Mouse (Mus musculus) layer of hippocampus, adult 9-11 months (tissue): ENCODE data around the gene Spin2d.
"Not testable (repeated sequence)": the region's sequence is repeated elsewhere in the genome, so short reads cannot be mapped to it uniquely, and the experiment has no call there.

ENCODE experiments used
- DNase-seq: peaks from one replicate; pipeline ENCODE4 v3.0.0; 2022

Gene Spin2d

DNA sequence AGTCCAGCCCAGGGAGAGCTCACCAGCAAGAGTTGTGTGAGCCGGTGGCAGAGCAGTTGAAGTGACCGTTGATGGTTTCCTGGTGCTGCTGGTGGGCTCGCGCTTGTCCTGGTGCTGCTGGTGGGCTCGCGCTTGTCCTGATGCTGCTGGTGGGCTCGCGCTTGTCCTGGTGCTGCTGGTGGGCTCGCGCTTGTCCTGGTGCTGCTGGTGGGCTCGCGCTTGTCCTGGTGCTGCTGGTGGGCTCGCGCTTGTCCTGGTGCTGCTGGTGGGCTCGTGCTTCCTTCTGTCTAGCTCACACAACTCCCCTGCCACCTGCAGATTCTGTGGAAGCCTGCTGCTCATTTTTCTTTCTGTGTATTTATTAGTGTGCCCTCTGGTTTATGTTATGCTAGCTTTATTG, at the start of gene Spin2d:
Spin2d (minus strand) TSS at position 101 of the 400 bp plus-strand sequence.
- DNase-seq = not testable (repeated sequence)

DNA sequence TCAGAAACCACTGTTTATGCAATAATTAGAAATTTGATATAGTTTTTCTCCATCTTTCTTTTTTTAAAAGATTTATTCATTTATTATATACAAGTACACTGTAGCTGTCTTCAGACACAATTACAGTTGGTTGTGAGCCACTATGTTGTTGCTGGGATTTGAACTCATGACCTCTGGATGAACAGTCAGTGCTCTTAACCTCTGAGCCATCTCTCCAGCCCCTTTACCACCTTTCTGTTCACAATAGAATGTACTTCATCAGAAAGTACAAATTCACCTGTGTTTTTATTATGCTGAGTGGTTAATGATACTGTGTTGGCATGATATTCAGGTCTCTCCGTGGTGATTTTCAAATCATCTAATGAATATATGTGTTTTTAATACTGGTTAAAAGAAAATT, 48.6 kb upstream of the Spin2d start:
- DNase-seq = no peak

DNA sequence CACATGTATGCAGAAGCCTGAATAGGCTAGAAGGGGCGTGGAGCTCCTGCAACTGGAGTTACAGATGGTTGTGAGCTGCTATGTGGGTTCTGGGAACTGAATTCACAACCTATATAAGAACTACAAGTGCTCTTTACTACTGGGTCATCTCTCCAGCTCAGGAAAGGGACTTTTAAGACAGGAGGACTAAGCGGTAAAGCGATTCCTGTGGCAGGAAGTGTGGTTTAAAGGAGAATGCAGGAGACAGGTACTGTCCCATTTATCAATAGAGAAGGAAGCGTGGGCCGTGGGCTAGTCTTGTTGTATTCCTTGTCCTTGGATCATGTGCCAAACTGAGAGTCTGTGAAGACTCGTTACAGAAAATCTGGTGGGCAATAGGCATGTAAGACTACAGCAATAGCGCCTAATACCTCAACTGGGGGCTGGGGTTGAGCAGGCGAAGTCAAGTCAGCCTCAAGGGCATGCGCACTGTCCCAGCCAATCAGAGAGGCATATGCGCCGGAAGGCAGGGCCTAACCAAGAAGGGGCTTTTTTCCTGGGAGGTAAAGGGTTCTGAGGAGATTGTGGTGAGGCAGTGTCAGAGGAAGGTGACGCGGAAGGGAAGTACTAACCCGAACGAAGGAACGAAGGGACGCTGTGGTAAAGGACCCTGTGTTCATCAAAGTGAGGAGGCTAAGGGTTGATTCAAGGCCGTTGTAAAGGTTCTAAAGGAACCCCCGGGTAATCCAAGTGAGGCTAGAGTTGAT, 37.2 kb upstream of the Spin2d start, which contains the start of gene Xlr4b:
Xlr4b (plus strand) TSS at position 515 of the 746 bp plus-strand sequence.
- DNase-seq = not testable (repeated sequence)

DNA sequence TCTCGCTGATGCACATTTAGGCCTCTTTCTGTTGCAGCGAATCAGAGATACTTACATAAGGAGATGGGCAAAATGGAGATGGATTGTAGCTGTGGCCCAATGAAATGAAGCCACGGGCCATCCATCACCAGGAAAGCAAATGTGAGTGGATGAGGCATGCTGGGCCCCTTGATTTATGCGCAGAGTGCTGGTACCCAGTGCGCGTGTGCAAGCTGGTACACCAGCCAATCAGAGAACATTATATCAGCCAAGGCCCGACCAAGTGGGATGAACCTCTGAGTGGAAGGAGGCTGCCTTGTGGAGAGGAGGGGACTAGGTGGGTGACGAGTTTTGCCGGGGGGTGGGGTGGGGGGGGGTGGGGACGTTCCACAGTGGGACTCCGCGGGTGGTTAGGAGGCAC, 15.1 kb upstream of the Spin2d start, which contains the start of gene Xlr3b:
Xlr3b (plus strand) TSS at position 274 of the 400 bp plus-strand sequence.
- DNase-seq = peak; percentile 38

DNA sequence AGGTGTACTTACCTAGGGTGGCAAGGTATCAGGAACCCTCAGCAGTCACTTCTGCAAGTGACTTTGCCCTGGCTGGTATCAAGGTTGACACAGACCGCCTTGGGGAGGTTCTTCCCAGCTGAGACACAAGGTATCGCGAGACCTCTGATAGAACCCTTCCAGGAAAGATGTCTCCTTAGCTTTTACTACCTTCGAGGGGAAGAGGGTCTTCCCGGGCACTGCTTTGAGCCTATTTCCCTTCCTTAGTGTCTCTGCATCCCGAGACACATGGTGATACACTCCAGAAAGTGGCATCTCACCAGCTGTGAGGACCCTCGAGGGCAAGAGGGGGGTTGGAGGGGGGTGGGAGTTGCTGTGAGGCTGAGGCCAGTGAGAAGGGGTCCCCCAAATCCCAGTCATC, 27.4 kb downstream of the Spin2d start, which contains the start of gene DXBay18:
DXBay18 (minus strand) TSS at position 101 of the 400 bp plus-strand sequence.
- DNase-seq = not testable (repeated sequence)

DNA sequence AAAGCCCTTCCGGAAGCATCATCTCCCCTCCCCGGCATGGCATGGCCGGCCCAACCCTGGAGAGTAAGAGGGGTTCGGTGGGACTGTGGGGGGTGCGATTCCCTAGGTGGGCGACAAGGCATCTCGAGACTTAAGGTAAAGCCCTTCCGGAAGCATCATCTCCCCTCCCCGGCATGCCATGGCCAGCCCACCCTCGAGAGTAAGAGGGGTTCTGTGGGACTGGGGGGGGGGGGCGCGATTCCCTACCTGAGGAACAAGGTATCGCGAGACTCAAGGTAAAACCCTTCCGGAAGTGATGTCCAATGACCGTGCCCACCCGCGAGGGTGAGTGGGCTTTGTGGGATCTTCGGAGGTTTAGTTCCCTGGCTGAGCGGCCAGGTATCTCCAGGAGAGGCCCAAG, 28.3 kb downstream of the Spin2d start, which contains the start of gene Xlr5b:
Xlr5b (plus strand) TSS at position 301 of the 400 bp plus-strand sequence.
- DNase-seq = not testable (repeated sequence)

DNA sequence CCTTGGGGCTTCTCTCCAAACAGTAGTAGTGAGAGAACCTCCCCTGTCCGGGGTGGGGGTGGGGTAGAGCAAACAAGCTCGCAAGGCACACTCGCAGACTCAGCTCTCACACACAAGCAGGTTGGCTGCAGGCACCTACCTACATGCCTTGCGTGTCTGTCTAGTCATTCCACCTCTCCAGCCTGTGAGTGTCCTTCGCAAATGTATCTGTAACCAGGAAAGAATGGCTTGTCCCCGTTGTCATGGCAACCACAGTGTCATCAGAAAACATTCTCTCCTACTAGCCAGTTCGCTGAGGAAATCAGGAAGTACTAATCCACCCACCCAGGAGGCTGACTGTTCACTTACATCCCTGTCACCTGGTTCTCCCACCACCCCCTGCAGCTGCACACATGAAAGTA, 33.6 kb downstream of the Spin2d start:
- DNase-seq = not testable (repeated sequence)
